Mouse (Mus musculus) midbrain, postnatal 0 days (tissue): Measurements from ENCODE around the gene Fam71f2. TPM values are rescaled to one million over a fixed set of nuclear protein-coding genes. Genes with fewer than 3 reads are reported as not detected.

Experiments used
- ATAC-seq: fragments of 200-750 bp; cut with Nextera tagmentation; 2 replicates; pipeline ENCODE4 v1.8.0; 2017; ENCODE audit warnings: moderate number of reproducible peaks, mild to moderate bottlenecking, moderate TSS enrichment, moderate library complexity; ENCODE audit not compliant: low FRiP score
- DNase-seq: peaks from one replicate; pipeline ENCODE4 v3.0.0-alpha.2; 2015; ENCODE audit warnings: low spot score
- H3K27ac ChIP-seq: fragments of 300-500 bp; sonication (generic); 2 replicates; pipeline ENCODE4 v1.5.1; 2014; ENCODE audit warnings: low read depth, mild to moderate bottlenecking, low read length, mixed read lengths
- H3K27me3 ChIP-seq: fragments of 300-500 bp; sonication (generic); 2 replicates; pipeline ENCODE4 v1.6.1; 2014; ENCODE audit warnings: low read length, control low read depth, mixed read lengths; ENCODE audit not compliant: insufficient read depth
- H3K36me3 ChIP-seq: fragments of 300-500 bp; sonication (generic); 2 replicates; pipeline ENCODE4 v1.6.1; 2014; ENCODE audit warnings: low read length, control low read depth, mixed read lengths; ENCODE audit not compliant: insufficient read depth
- H3K4me1 ChIP-seq: fragments of 300-500 bp; sonication (generic); 2 replicates; pipeline ENCODE4 v1.6.1; 2014; ENCODE audit warnings: mild to moderate bottlenecking, control low read depth, antibody characterized with exemption, low read length, mixed read lengths; ENCODE audit not compliant: insufficient read depth
- H3K4me2 ChIP-seq: fragments of 300-500 bp; sonication (generic); 2 replicates; pipeline ENCODE4 v1.6.1; 2014; ENCODE audit warnings: low read depth, mild to moderate bottlenecking, low read length, mixed read lengths; ENCODE audit not compliant: poor library complexity, severe bottlenecking
- H3K4me3 ChIP-seq: fragments of 300-500 bp; sonication (generic); 2 replicates; pipeline ENCODE4 v1.5.1; 2014; ENCODE audit warnings: low read depth, mild to moderate bottlenecking, low read length, moderate library complexity
- H3K9ac ChIP-seq: fragments of 300-500 bp; sonication (generic); replicated peaks from 2 replicates; pipeline ENCODE4 v1.6.1; 2014; ENCODE audit warnings: mild to moderate bottlenecking, low read length, moderate library complexity, mixed read lengths; ENCODE audit not compliant: poor library complexity, severe bottlenecking
- H3K9me3 ChIP-seq: fragments of 300-500 bp; sonication (generic); 2 replicates; pipeline ENCODE4 v1.6.1; 2016; ENCODE audit warnings: low read length, control low read depth
- CTCF ChIP-seq: IDR thresholded peaks from 2 replicates; pipeline ENCODE4 v1.5.1; 2016; ENCODE audit warnings: antibody characterized with exemption, mild to moderate bottlenecking
- WGBS: fragments of 180-500 bp; shearing (Covaris S2); extraction: QIAGEN DNeasy Blood & Tissue Kit; methylation state at CpG from one replicate; pipeline ENCODE4 v1.1.7; 2014; 5-methylcytosine and 5-hydroxymethylcytosine counted together
- polyA plus RNA-seq: library from polyadenylated mRNA; unstranded; fragments of >200 nt; fragmentation: Nextera tagmentation; extraction: Ambion mirVana; gene quantifications from 2 replicates; pipeline ENCODE4 v1.2.1, GENCODE M21; 2015
- total RNA-seq: library from RNA; depleted of rRNA; stranded (reverse); fragments of >200 nt; gene quantifications from 2 replicates; pipeline ENCODE4 v1.2.3, GENCODE M21; 2014

Fam71f2 gene
- total and polyA plus RNA-seq, 2 experiments from 2014 or later: 0.44 to 0.58 TPM

GRCm38 (mm10) chr6:29269006-29269668 lies 10.3 kb upstream of the Fam71f2 start:
- WGBS: 82% methylated on average over 6 of the region's 6 CpGs
- DNase-seq (no peak), ATAC-seq (no peak)

DNA sequence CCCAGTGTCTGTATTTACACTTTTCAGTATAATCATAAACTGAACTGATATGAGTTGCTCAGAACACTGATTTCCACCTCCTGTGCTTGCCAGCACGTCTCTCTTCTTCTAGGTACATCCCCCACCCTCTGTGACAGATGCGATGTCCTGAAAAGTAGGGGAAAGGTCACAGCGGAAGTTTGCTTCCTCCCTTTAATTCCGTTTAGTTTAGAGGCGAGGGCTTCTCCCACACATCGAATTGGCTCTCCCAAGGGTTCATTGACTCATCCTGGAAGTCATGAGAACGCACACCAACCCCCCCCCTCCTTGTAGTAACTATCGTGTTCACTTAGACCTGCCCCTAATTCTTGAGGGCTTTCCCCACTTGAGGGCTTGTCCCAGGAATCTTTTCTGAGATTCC lies 8.4 kb upstream of the Fam71f2 start:
- no peak for DNase-seq
- H3K4me2 ChIP-seq: no peak overlapping the region
- H3K4me3 ChIP-seq: no peak overlapping the region
- H3K27ac ChIP-seq: no peak overlapping the region
- H3K27me3 ChIP-seq: no peaks in the 10 kb centered on the region
- no peaks in the 10 kb centered on the region for H3K36me3 ChIP-seq
- H3K4me1 ChIP-seq: no peaks in the 10 kb centered on the region
- no peak overlapping the region for H3K9ac ChIP-seq
- no peak for TF ChIP-seq CTCF
- ATAC-seq: no peak
- 23% methylated on average over 8 of the region's 8 CpGs for WGBS
- no peaks in the 10 kb centered on the region for H3K9me3 ChIP-seq

More at GRCm38 (mm10) chr6:29269006-29269668, 10.3 kb upstream of the Fam71f2 start:
- no peaks in the 10 kb centered on the region for H3K36me3 ChIP-seq
- no peak overlapping the region for H3K9ac ChIP-seq
- 0 out of 2 replicates have a peak, but pooled peaks cover under 1% of the 10 kb centered on the region for H3K4me1 ChIP-seq
- TF ChIP-seq CTCF: no peak
- H3K4me3 ChIP-seq: no peak overlapping the region
- no peaks in the 10 kb centered on the region for H3K27me3 ChIP-seq
- H3K4me2 ChIP-seq: no peak overlapping the region
- H3K9me3 ChIP-seq: no peaks in the 10 kb centered on the region
- H3K27ac ChIP-seq: no peak overlapping the region

DNA sequence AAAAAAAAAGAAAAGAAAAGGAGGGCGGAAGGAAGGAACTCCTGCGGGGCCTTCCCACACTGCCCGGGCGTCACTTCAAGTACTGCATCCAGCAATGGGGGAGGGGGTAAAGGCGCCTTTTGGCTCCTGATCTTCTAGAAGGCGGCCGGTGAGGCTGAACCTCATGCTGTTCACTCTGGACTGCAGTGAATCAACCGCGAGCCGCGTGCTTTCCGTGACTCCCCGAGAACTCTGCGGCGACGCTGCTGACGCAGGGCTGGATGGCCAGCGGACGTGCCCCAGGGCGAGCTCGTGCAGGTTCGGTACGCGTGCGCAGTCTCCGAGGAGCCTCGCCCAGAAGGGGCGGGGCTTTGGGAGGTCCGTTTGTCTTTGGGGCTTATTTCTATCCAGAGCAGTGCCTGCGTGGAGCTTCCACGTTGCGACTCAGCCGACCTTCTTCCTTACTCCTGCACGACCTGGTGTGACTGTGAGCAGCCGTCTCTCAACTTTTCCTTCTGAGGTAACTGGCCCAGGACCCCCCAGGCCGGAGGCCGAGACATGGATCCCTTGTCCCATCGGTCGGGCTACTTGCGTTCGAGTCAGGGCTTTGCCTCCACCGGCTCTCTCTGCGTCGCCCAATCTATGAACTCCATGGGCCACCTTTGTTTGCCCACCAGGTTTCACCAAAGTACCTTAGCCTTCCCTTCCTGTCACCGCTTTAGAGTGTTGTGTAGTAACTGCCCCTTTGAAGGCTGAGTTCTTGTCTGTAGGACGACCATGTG lies 6.9 kb upstream of the Fam71f2 start, which contains the start of gene Hilpda:
Hilpda (plus strand) TSS at position 177 of the 761 bp plus-strand sequence.
- no peak for TF ChIP-seq CTCF
- H3K4me2 ChIP-seq: peak within 1 kb of the TSS; percentile 82
- H3K9ac ChIP-seq: peak within 1 kb of the TSS; percentile 71
- under 1% methylated on average over 46 of the region's 46 CpGs for WGBS
- peak within 1 kb of the TSS; percentile 62 for H3K4me3 ChIP-seq
- no peaks in the 10 kb centered on the region for H3K27me3 ChIP-seq
- peak within 1 kb of the TSS; percentile 38; the same call in 1 of the 2 replicates for H3K27ac ChIP-seq
- H3K4me1 ChIP-seq: no peaks in the 10 kb centered on the region
- ATAC-seq (peak; percentile 95), DNase-seq (peak; percentile 92)
- H3K9me3 ChIP-seq: no peaks in the 10 kb centered on the region
- no peaks in the 10 kb centered on the region for H3K36me3 ChIP-seq

DNA sequence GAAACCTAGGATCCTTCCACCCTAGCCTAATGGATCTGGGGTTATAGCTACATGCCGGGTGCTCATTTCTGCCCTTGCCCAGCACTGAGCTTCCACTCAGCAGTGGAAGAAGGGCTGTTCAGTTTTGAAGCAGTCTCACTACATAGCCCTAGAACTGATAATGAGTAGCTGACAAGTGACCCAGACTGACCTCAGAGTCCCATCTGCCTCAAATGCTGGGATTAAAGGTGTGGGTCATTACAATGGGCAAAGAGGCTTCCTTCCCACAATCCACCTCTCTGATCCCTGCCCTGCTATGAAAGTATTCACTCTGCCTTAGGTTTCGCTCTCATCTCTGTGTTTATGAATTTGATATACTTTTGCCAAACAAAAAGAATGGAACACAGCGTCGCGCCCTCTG lies 2.6 kb upstream of the Fam71f2 start:
- Histone ChIP-seq H3K9me3 (no peaks in the 10 kb centered on the region), H3K36me3 (no peaks in the 10 kb centered on the region), H3K4me1 (no peaks in the 10 kb centered on the region), H3K27ac (no peak overlapping the region), H3K27me3 (no peaks in the 10 kb centered on the region), H3K4me3 (no peak overlapping the region), H3K9ac (no peak overlapping the region), H3K4me2 (no peak overlapping the region)
- ATAC-seq (no peak), DNase-seq (no peak)
- no peak for TF ChIP-seq CTCF
- 91% methylated on average over 5 of the region's 5 CpGs for WGBS

GRCm38 (mm10) chr6:29278513-29279267 lies 703 bp upstream of the Fam71f2 start:
- DNase-seq (peak; percentile 86), ATAC-seq (no peak; the same call in 1 of the 2 replicates)
- H3K4me1 ChIP-seq: no peaks in the 10 kb centered on the region
- no peaks in the 10 kb centered on the region for H3K9me3 ChIP-seq
- peak; percentile 89 for TF ChIP-seq CTCF
- H3K4me3 ChIP-seq: no peak overlapping the region
- no peak overlapping the region for H3K9ac ChIP-seq
- no peaks in the 10 kb centered on the region for H3K36me3 ChIP-seq
- no peaks in the 10 kb centered on the region for H3K27me3 ChIP-seq
- WGBS: 31% methylated on average over 8 of the region's 8 CpGs
- no peak overlapping the region for H3K4me2 ChIP-seq
- H3K27ac ChIP-seq: no peak overlapping the region
